Mouse (Mus musculus): Measurements from ENCODE around the gene Wdr82.
"Not testable (repeated sequence)": the region's sequence is repeated elsewhere in the genome, so short reads cannot be mapped to it uniquely, and the experiment has no call there.

The Wdr82 gene

GRCm38 (mm10) chr9:106167241-106167640 is 3.5 kb upstream of the Wdr82 start:
- no peak for DNase-seq

DNA sequence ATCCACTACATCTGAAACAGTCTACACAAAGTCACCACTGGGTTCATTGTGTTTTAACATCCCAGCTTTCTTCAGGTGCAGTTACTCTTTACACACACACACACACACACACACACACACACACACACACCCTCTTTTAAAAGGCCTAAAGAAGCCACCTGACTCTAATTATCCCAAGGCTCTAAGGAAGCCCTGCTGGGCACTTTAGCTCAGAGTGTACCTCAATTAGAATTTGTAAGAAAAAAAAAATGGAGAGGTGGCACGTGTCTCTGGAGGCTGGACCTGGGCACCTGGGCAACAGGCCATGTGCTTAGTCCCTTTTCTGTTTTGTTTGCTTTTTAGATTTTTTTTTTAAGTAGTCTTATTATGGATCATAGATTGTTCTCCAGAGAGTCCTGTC is 3.0 kb upstream of the Wdr82 start:
- no peak for DNase-seq

- DNase-seq: not testable (repeated sequence)
Observed at GRCm38 (mm10) chr9:106169006-106169405, 1.7 kb upstream of the Wdr82 start.

DNA sequence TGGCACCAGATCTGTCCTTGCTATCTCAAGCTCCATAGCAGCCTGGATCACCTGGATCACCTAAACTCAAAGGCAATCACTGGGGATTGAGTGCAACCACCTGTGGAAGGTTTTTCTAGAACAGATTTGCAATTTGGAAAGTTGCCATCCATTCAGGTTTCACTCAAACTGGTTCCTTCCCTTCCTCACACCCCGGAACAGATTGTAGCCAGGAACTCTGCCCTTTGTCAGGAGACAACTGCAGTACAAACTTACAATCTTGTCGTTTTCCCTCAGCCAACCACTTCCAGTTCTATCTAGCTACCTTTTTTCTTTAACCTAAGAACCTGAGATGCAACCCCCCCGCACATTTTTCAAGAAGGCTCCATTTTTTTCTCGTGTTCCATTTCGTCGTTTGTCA is 811 bp upstream of the Wdr82 start:
- DNase-seq: no peak

- peak; percentile 66 for DNase-seq
Observed at GRCm38 (mm10) chr9:106171346-106172158, 824 bp downstream of the Wdr82 start.

- no peak for DNase-seq
Observed at GRCm38 (mm10) chr9:106172527-106172926, 1.8 kb downstream of the Wdr82 start.

- DNase-seq: no peak
Observed at GRCm38 (mm10) chr9:106173363-106173762, 2.6 kb downstream of the Wdr82 start.

GRCm38 (mm10) chr9:106175552-106176200 is 4.9 kb downstream of the Wdr82 start:
- no peak for DNase-seq

GRCm38 (mm10) chr9:106176769-106177168 is 6.0 kb downstream of the Wdr82 start:
- no peak for DNase-seq

- DNase-seq: no peak
Observed at GRCm38 (mm10) chr9:106177799-106178198, 7.1 kb downstream of the Wdr82 start.

DNA sequence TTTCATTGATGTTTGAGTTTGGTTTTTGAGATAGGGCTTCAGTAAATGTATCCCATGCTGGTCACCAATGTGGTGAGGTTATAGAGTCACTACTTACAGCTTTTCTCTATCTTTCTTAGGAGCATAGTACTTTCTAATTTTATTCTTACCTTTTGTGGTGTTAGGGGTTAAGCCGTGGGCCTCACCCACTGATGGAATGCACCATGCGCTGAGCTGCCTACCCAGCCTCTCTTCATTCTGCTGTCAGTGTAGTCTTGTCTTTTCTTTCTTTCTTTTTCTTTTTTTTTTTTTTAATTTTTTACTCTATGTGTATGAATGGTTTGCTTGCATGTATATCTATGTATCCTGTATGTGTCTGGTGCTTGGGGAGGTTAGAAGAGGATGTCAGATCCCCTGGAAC is 8.7 kb downstream of the Wdr82 start:
- DNase-seq: no peak

DNA sequence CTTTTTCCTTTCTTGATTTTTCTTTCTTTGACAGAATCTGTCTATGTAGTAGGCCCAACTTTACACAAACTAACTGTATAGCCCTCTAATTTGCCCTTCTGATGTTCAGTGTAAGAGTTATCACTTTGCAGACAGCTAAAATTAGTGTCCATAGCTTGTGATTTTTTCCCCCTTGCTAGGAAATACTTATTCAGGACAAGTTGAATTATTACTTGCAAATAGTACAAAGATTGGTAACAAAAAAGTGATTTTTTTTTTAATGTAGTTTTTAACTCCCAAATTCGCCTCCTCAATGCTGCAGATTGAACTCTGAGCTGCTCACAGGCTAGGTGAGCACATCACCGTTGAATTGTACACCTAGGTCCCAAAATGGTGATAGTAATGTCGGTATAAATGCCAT is 9.2 kb downstream of the Wdr82 start:
- no peak for DNase-seq

- no peak for DNase-seq
Observed at GRCm38 (mm10) chr9:106182146-106182545, 11.4 kb downstream of the Wdr82 start.

DNA sequence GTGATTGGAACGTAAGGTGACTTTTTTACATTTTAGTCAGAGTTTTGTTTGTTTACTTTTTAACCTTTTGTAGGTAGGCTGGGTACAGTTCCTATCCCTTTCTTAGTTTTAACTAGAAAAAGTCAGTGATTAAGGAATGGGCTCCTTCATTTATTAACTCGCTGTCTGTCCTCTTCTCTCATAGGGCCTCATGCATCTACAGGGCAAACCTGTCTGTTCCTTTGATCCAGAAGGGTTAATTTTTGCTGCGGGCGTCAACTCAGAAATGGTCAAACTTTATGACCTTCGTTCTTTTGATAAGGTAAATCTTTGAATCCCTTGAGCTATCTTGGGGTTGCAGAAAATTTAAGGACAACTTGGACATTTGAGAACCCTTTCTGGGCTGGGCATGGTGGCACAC is 13.3 kb downstream of the Wdr82 start:
- DNase-seq: no peak

DNA sequence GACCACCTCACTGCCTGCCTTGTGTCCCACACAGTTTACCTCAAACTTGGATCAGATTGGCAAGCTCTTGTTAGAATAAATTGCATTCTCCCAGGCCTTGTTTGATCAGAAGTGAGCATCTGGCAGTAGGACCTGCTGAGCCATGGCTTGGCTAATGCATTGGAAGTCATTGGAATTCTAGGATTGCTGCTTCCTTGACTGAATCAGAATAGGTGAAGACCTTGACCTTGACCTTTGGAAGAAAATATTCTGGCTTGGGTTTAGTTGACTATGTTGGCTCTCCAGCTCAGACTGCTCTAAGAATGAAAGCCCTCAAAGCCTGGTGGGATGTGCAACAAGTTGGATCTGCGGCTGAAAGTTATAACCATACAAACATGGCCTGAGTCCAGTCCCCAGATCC is 20.6 kb downstream of the Wdr82 start:
- no peak for DNase-seq

- no peak for DNase-seq
Observed at GRCm38 (mm10) chr9:106192024-106192423, 21.3 kb downstream of the Wdr82 start.

DNA sequence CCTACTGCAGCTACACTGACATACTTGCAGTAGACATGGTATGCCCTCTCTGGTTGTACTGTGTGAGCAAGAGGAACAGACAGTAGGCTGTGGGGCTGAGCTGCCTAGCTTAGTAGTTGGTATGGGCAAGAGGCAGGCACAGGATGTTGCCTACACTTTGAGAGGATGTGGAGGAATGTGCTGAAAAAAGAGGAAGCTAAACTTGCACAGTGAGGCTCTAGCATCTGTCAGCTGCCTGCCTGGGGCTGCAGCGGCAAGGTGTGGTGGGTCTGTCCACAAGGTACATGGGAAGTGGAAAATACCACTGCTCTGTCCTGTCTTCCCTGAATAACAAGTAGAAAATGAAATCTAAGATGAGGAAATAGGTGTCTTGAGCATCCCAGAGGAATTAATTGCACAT is 22.3 kb downstream of the Wdr82 start:
- DNase-seq: no peak

GRCm38 (mm10) chr9:106193930-106194807 is 23.4 kb downstream of the Wdr82 start:
- DNase-seq: no peak

GRCm38 (mm10) chr9:106195693-106196092 is 25.0 kb downstream of the Wdr82 start:
- no peak for DNase-seq

- no peak for DNase-seq
Observed at GRCm38 (mm10) chr9:106197081-106197713, 26.5 kb downstream of the Wdr82 start.

DNA sequence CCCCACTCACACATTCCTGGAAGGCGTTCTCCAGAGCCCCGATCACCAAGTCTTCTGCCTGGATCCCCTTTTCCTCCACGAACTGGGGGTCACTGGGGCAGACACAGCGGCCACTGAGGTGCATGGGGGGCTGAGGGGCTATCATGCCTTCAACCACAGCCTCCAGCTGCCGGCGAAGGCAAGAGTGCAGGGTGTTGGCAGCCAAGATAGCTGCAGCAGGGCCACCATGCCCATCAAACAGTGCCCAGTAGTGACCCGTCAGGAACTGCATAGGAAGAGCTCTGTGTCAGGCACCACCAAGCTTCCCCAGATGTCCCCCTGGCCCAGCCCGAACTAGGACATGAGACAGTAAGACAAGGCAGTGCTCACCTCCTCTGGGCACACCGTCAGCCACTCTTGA is 27.0 kb downstream of the Wdr82 start:
- DNase-seq: no peak

- peak; percentile 89 for DNase-seq
Observed at GRCm38 (mm10) chr9:106198962-106199458, 28.3 kb downstream of the Wdr82 start.
